Mouse (Mus musculus) forebrain, embryonic 15.5 days (tissue): ENCODE results near the gene Mepce. TPM values are rescaled to one million over a fixed set of nuclear protein-coding genes. Genes with fewer than 3 reads are reported as not detected.
"Not testable (repeated sequence)": the region's sequence is repeated elsewhere in the genome, so short reads cannot be mapped to it uniquely, and the experiment has no call there.

Source experiments
- ATAC-seq: fragments of 200-750 bp; cut with Nextera tagmentation; replicated peaks from 2 replicates; pipeline ENCODE4 v1.8.0; 2017; ENCODE audit warnings: mild to moderate bottlenecking, moderate TSS enrichment, moderate library complexity
- H3K27ac ChIP-seq: fragments of 300-500 bp; sonication (generic); replicated peaks from 2 replicates; pipeline ENCODE4 v1.5.1; 2015; ENCODE audit warnings: mild to moderate bottlenecking, inconsistent platforms
- H3K27me3 ChIP-seq: fragments of 300-500 bp; sonication (generic); 2 replicates; pipeline ENCODE4 v1.6.1; 2015; ENCODE audit warnings: inconsistent platforms
- H3K36me3 ChIP-seq: fragments of 300-500 bp; sonication (generic); 2 replicates; pipeline ENCODE4 v1.6.1; 2015; ENCODE audit warnings: mild to moderate bottlenecking, inconsistent platforms
- H3K4me1 ChIP-seq: fragments of 300-500 bp; sonication (generic); 2 replicates; pipeline ENCODE4 v1.6.1; 2015; ENCODE audit warnings: inconsistent platforms
- H3K4me2 ChIP-seq: fragments of 300-500 bp; sonication (generic); replicated peaks from 2 replicates; pipeline ENCODE4 v1.6.1; 2015; ENCODE audit warnings: mild to moderate bottlenecking, inconsistent platforms
- H3K4me3 ChIP-seq: fragments of 300-500 bp; sonication (generic); 2 replicates; pipeline ENCODE4 v1.5.1; 2015; ENCODE audit warnings: mild to moderate bottlenecking, inconsistent platforms
- H3K9ac ChIP-seq: fragments of 300-500 bp; sonication (generic); replicated peaks from 2 replicates; pipeline ENCODE4 v1.6.1; 2015; ENCODE audit warnings: mild to moderate bottlenecking, inconsistent platforms
- H3K9me3 ChIP-seq: fragments of 300-500 bp; sonication (generic); 2 replicates; pipeline ENCODE4 v1.6.1; 2016; ENCODE audit warnings: inconsistent platforms
- WGBS: fragments of 180-500 bp; shearing (Covaris S2); methylation state at CpG from one replicate; pipeline ENCODE4 v1.1.7; 2015; ENCODE audit warnings: mixed read lengths; 5-methylcytosine and 5-hydroxymethylcytosine counted together
- polyA plus RNA-seq: library from polyadenylated mRNA; unstranded; fragments of >200 nt; fragmentation: Nextera tagmentation; extraction: Ambion mirVana; gene quantifications from 2 replicates; pipeline ENCODE4 v1.2.1, GENCODE M21; 2015

Mepce gene
- 12.3 and 12.6 TPM in 2 replicates for polyA plus RNA-seq

DNA sequence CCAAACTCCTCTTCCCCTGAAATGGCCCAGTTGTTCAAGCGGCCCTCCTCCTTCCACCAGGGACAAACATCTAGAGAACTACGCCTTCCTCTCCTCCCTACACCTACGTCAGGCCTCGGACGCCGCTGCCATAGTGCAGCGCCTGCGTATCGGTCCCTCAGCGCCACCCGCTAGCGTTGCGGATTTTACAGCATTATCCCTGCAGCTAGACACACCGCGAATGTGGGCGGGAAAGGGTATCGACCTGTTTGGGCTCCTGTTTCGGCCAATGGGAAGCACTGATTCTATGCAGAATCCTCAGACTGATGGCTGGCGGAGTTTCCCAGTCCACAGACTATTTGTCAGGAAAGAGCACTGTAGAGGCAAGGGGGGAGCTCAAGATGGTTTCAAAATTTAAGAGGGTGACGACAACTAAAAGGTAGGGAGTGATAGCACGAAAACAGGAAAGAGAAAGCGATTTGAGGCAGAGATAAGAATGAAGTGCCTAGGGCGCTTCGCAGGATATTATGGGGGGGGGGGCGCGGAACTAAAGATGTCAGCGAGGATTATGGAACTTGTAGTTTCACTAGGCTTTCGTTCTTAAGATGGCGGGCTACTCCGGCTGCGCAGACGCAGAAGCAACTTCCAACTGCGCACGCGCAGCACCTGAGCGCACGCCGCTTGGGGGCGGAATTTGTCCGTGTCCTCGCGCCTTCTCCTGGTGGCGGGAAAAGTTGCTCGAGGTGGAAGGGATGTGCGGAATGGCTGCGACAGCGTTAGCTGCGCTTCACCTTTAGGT is at the start of gene Mepce, which contains the start of gene Zcwpw1:
Gene Mepce, minus strand, starts transcription at position 505 of the 778 bp plus-strand sequence.
Gene Zcwpw1, plus strand, starts transcription at position 648 of the 778 bp plus-strand sequence.
- H3K4me1 ChIP-seq: peaks cover 35% of the 10 kb centered on the region
- no peaks in the 10 kb centered on the region for H3K27me3 ChIP-seq
- peak within 1 kb of the TSS; percentile 95 for H3K9ac ChIP-seq
- H3K36me3 ChIP-seq: peaks cover 19% of the 10 kb centered on the region
- peak; percentile 70 for ATAC-seq
- H3K4me3 ChIP-seq: peak within 1 kb of the TSS; percentile 86
- no peaks in the 10 kb centered on the region for H3K9me3 ChIP-seq
- peak within 1 kb of the TSS; percentile 95 for H3K4me2 ChIP-seq
- WGBS: under 1% methylated on average over 48 of the region's 48 CpGs
- H3K27ac ChIP-seq: peak within 1 kb of the TSS; percentile 99

DNA sequence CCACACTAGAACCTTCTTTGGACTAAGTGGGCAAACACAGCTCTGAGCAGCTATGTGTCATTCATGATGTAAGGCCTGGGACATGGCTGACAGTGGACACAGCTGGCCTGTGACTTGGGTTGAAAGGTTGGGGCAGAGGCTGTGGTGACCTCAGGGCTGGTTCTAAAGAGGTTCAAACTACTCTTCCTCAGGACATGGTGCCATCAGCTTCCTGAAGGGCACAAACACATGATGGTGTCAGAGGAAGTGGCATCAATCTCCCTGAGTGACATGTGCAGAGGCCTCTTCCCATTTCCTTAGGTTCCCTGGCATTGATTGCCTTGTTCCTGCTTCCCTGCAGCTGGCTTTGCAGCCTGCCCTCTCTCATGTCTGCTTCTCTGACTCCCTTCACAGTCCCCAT is 49.7 kb upstream of the Mepce start:
- H3K4me2 ChIP-seq, H3K27ac ChIP-seq, ATAC-seq, H3K4me3 ChIP-seq, H3K27me3 ChIP-seq, H3K9me3 ChIP-seq, H3K4me1 ChIP-seq, H3K36me3 ChIP-seq, H3K9ac ChIP-seq: not testable (repeated sequence)

DNA sequence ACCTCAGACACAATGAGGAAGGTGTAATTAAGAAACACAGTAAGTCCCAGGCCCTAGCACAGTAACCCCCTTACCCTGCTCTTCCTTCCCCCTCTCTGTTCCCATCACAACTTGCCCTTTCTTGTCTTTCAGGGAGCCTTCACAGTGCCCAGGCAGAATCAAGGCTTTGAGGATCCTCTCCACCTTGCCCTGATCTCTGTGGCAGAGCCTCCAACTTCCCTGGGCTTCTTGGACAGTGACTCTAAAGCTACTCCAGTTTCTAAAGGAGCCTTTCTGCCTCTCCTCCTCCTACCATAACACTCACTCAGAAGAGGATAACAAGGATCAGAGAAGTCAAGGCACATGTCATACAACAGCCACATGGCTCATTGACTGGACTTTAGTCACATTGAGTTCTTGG is 49.2 kb upstream of the Mepce start:
- no peak overlapping the region for H3K27ac ChIP-seq
- H3K27me3 ChIP-seq: no peaks in the 10 kb centered on the region
- H3K36me3 ChIP-seq: no peaks in the 10 kb centered on the region
- no peak overlapping the region for H3K4me3 ChIP-seq
- no peaks in the 10 kb centered on the region for H3K9me3 ChIP-seq
- no peaks in the 10 kb centered on the region for H3K4me1 ChIP-seq
- no peak overlapping the region for H3K4me2 ChIP-seq
- no peak for ATAC-seq
- no peak overlapping the region for H3K9ac ChIP-seq

DNA sequence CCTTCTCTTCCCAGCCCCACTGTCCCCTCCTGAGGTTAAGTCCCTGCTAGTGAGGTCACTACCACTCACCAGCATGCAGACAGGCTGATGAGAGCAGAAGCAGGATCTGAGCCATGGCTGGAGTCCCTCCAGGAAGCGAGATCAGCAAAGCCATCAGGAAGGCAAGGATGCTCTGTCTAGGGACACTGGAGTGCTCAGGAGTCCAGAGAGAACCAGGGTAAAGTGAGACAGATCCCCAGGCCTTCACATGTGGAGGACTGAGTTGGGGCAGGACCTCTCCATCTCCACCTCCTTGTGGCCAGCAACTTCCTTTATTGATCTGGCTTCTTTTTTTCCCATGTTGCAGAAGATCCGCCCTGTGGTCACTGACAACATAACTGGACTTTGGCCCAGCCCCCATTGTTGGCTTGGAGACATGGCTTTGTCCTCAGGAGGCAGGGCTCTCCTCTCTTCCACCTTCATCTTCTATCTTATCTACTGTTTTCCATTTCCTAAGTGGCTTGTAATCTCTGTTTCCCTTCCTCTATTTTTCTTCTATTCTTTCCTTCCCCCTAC is 48.6 kb upstream of the Mepce start, which contains the start of gene Pilra:
Gene Pilra, minus strand, starts transcription at position 316 of the 555 bp plus-strand sequence.
- H3K27me3 ChIP-seq, H3K9ac ChIP-seq, H3K9me3 ChIP-seq, H3K4me3 ChIP-seq, H3K36me3 ChIP-seq, H3K27ac ChIP-seq, ATAC-seq, H3K4me2 ChIP-seq, H3K4me1 ChIP-seq: not testable (repeated sequence)
- WGBS: 77% methylated on average over 2 of the region's 2 CpGs

DNA sequence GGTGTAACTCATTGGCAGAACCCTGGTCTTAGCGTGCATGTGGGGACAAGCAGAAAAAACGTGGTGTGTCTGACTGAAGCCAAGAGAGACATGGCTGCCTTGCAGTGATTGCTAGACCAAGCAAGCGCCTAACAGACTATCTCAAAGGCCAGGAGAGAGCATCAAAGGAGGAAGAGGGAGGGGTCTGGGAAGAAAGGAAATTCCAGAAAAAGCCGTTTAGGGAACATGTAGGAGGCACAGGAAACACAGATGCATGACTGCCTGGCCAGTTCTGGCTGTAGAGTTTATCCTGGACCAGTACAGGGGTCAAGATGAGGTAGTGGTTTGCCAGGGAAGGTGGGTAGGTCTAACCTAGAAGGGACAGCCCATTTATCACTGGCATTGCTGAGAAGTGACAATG is 46.0 kb upstream of the Mepce start:
- H3K27me3 ChIP-seq: no peaks in the 10 kb centered on the region
- ATAC-seq: no peak
- no peak overlapping the region for H3K9ac ChIP-seq
- WGBS: 55% methylated on average over 4 of the region's 4 CpGs
- no peaks in the 10 kb centered on the region for H3K4me1 ChIP-seq
- H3K27ac ChIP-seq: no peak overlapping the region
- H3K4me2 ChIP-seq: no peak overlapping the region
- no peaks in the 10 kb centered on the region for H3K36me3 ChIP-seq
- no peaks in the 10 kb centered on the region for H3K9me3 ChIP-seq
- H3K4me3 ChIP-seq: no peak overlapping the region

DNA sequence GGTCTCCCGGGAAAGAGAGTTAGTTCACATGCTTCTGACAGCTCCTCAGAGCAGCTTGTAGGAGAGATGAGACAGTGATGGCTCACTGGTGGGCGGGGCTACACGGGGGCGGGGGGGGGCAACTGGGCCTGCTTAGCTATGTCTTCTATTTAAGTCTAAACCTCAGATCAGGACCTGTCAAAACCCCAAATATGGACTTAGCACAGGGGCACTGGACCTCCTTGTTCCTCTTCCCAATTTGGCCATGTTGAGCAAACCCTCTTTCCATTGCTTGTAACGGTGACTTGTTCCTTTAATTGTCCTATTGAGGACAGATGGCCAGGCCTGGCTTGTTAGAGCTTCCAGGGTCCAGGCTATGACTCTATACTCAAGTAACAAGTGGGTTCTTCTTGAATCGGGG is 44.1 kb upstream of the Mepce start:
- Histone ChIP-seq H3K9ac (no peak overlapping the region), H3K4me1 (no peaks in the 10 kb centered on the region), H3K4me3 (no peak overlapping the region), H3K4me2 (no peak overlapping the region), H3K9me3 (no peaks in the 10 kb centered on the region), H3K27ac (no peak overlapping the region), H3K36me3 (no peaks in the 10 kb centered on the region), H3K27me3 (no peaks in the 10 kb centered on the region)
- ATAC-seq: no peak
- WGBS: 81% methylated on average over 6 of the region's 6 CpGs

DNA sequence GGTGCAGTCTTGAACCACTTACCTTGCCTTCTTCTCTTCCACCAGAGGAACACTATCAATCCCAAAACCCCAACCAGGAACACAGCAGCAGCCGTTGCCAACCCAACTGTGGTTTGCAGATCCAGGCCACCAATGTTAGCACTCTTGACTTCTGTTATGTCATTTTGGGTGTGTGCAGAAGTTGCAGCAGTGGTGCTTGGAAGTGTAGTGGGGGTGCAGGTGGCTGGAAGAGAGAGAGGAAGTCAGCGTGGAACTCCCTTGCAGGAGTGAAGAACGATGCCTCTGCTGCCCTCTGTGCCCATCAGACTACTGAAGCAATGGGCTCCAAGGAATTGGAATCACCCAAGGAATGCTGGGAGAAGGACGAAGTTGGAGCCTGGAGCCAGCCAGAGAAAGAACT is 43.7 kb upstream of the Mepce start:
- H3K27me3 ChIP-seq: no peaks in the 10 kb centered on the region
- no peak overlapping the region for H3K9ac ChIP-seq
- no peaks in the 10 kb centered on the region for H3K9me3 ChIP-seq
- no peaks in the 10 kb centered on the region for H3K4me1 ChIP-seq
- H3K4me2 ChIP-seq: no peak overlapping the region
- H3K36me3 ChIP-seq: no peaks in the 10 kb centered on the region
- 93% methylated on average over 4 of the region's 4 CpGs for WGBS
- no peak overlapping the region for H3K27ac ChIP-seq
- H3K4me3 ChIP-seq: no peak overlapping the region
- ATAC-seq: no peak

DNA sequence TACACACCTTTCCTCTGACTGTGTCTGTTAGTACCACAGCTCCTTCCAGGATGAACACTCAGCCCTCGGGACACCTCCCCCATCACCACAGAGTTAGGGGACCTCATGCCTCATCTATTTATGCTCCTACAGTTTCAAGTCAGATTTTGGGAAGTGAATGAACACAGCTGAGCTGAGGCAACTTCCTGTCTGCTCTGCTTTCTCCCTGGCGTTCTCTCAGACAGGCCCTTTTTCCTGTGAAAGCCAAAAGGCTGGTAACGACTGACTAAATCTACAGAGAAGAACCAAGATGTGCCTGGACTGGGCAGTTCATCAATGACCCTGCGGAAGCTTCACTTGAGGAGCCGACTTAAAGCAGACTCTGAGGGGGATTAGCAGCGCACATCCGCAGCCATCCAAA is 42.8 kb upstream of the Mepce start:
- ATAC-seq: no peak
- no peaks in the 10 kb centered on the region for H3K27me3 ChIP-seq
- WGBS: 87% methylated on average over 7 of the region's 7 CpGs
- H3K9me3 ChIP-seq: no peaks in the 10 kb centered on the region
- no peaks in the 10 kb centered on the region for H3K36me3 ChIP-seq
- no peak overlapping the region for H3K27ac ChIP-seq
- no peaks in the 10 kb centered on the region for H3K4me1 ChIP-seq
- H3K4me2 ChIP-seq: no peak overlapping the region
- H3K9ac ChIP-seq: no peak overlapping the region
- no peak overlapping the region for H3K4me3 ChIP-seq

DNA sequence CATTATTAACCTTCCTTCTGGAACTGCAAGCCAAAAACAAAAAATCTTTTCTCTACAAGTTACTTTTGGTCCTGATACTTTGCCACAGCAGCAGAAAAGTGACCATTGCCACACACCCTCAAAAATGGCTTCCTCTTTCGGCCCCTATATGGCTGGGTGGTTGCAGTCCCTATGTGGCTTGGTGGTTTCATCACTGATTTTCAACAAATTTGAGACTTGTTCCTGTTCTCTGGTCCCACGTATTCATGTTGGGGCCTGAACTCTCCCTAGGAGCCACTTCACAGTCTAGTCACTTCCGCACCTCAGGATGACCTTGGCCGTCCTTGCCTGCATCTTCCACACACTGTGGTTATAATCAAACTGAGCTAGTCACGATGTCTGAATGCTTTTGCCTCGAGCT is 41.2 kb upstream of the Mepce start:
- Histone ChIP-seq H3K4me3 (no peak overlapping the region), H3K9me3 (no peaks in the 10 kb centered on the region), H3K9ac (no peak overlapping the region), H3K36me3 (no peaks in the 10 kb centered on the region), H3K4me2 (no peak overlapping the region), H3K27ac (no peak overlapping the region), H3K4me1 (no peaks in the 10 kb centered on the region), H3K27me3 (no peaks in the 10 kb centered on the region)
- 87% methylated on average over 6 of the region's 6 CpGs for WGBS
- no peak for ATAC-seq

DNA sequence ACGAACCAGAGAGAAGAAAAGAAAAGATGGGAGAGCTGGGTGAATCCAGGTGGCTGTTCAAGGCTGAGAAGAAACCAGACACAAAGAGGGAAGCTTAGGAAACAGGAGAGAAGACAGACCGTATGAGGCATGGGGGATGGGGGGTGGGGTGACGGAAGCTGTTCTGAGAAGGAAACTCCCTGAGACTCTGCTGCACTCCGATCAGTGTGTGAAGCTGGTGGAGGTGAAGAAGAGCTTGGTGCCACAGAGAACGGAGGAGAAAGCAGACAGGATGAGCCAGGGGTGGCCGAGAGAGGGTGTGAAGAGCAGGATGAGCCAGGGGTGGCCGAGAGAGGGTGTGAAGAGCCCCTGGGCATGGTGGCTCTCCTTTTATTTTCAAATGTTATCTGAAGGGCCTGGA is 39.0 kb upstream of the Mepce start:
- H3K4me2 ChIP-seq: no peak overlapping the region
- no peak overlapping the region for H3K27ac ChIP-seq
- H3K27me3 ChIP-seq: no peaks in the 10 kb centered on the region
- H3K36me3 ChIP-seq: no peaks in the 10 kb centered on the region
- H3K4me3 ChIP-seq: no peak overlapping the region
- H3K4me1 ChIP-seq: no peaks in the 10 kb centered on the region
- H3K9ac ChIP-seq: no peak overlapping the region
- no peak for ATAC-seq
- no peaks in the 10 kb centered on the region for H3K9me3 ChIP-seq
- 66% methylated on average over 7 of the region's 7 CpGs for WGBS

DNA sequence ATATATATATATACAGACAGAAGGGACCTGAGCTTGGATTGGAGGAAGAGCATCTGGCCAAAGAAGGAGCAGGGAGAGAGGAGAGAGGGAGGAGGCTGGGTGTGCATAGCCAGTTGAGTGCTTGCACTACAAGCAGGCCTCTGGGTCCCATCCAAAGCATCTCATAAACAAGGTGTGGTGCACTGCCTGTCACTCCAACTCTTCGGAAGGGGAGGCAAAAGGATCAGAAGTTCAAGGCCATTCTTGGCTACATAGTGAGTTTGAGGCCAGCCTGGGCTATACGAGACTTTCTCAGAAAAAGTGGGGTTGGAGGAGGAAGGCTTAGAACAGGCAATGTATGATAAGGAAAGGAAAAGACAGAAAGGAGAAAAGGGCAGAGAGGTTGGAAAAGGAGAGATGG is 38.5 kb upstream of the Mepce start:
- no peak for ATAC-seq
- H3K27ac ChIP-seq: no peak overlapping the region
- no peaks in the 10 kb centered on the region for H3K36me3 ChIP-seq
- H3K4me1 ChIP-seq: no peaks in the 10 kb centered on the region
- no peak overlapping the region for H3K4me3 ChIP-seq
- WGBS: 82% methylated on average over 2 of the region's 2 CpGs
- no peak overlapping the region for H3K4me2 ChIP-seq
- H3K9me3 ChIP-seq: no peaks in the 10 kb centered on the region
- no peaks in the 10 kb centered on the region for H3K27me3 ChIP-seq
- H3K9ac ChIP-seq: no peak overlapping the region

DNA sequence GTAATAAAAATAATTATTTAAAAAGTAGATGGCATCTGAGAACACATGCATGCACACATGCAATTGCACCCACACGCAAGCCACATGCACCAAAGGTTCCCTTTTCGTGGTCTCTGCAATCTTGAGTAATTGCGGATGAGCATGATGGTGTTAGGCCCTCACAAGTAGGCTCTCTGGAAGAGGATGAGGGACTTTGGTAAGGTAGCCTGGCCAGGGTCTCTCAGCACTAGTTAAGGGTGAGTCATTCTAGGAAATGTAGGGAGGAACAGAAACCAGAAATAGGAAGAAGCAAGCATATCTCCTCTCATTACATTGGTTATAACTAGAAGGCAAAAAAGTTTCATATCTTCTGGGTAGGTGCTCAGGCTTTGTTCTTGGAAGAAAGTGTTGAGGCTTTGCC is 37.6 kb upstream of the Mepce start:
- Histone ChIP-seq H3K36me3 (no peaks in the 10 kb centered on the region), H3K4me2 (no peak overlapping the region), H3K9me3 (no peaks in the 10 kb centered on the region), H3K27me3 (no peaks in the 10 kb centered on the region), H3K27ac (no peak overlapping the region), H3K4me1 (no peaks in the 10 kb centered on the region), H3K4me3 (no peak overlapping the region), H3K9ac (no peak overlapping the region)
- ATAC-seq: no peak
- 89% methylated on average over 3 of the region's 3 CpGs for WGBS
